Mouse (Mus musculus): ENCODE measurements around the gene Rhox7b.
"Not testable (repeated sequence)": the region's sequence is repeated elsewhere in the genome, so short reads cannot be mapped to it uniquely, and the experiment has no call there.

Gene Rhox7b

DNA sequence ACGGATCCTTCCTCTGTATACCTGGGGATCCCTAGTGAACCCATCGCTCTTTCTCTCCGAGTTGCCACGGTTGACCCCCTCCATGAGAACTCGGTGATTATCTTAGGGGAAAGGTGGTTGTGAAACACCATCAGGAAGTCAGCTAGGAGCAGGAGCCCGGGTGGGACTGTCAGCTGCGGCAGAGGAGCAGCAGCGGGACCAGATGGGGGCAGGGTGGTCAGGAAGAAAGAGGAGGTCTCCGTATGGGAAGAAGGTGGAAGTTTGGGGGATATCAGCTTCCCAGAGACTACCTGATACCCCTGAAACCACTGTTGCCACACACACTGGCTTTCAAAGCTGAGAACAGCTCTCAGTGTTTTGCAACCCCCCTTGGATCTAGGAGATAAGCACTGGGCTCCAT lies at the start of gene Rhox7b:
Gene Rhox7b, minus strand, starts transcription at position 101 of the 400 bp plus-strand sequence.
- not testable (repeated sequence) for DNase-seq (ENCODE audit: low spot score)

DNA sequence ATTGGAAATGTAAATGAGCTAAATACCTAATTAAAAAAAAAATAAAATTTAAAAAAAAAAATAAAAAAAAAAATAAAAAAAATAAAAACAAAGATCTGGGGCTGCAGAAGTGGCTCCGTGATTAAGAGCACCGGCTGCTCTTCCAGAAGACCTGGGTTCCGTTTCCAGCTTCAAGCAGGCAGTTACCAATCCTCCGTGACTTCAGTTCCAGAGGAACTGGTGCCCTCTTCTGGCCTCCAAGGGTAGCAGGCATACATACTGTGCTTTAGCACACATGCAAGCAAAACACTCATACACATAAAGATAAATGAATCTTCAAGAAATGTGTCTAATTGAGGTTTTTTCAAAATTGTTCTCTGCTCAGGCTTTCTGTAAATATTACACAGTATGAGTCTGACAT lies 19.3 kb upstream of the Rhox7b start:
- DNase-seq (ENCODE audit: low spot score), result no peak

GRCm38 (mm10) chrX:37908581-37908980 lies 11.5 kb upstream of the Rhox7b start:
- no peak for DNase-seq (ENCODE audit: low spot score)

DNA sequence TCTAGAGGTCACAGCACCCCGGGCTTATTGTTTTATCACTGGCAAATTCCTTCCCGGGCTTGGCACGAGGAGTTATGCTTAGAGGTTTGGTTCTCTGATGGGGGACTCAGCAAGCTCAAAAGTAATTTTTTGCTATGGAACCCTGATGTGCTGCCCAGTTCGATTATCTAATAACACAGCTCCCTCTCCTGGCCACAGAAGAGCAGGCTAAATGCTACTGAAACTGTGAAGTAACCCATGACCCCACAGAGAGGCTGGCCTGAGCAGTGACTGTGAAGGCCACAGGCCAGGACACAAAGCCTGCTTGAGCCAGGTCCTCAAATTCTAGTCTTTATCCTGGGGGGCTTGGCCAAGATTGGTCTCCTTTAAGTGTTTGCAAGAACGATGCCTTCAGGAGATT lies 6.7 kb upstream of the Rhox7b start:
- DNase-seq (ENCODE audit: low spot score), result no peak

- DNase-seq (ENCODE audit: low spot score), result not testable (repeated sequence)
These were observed 4.6 kb upstream of the Rhox7b start, which contains the start of gene Rhox9 for GRCm38 (mm10) chrX:37901670-37902069. Gene Rhox9, minus strand, starts transcription at chrX:37901770.

- DNase-seq (ENCODE audit: low spot score), result no peak
These were observed 18.2 kb downstream of the Rhox7b start, which contains the start of gene Rhox8 for GRCm38 (mm10) chrX:37878844-37879243. Gene Rhox8, minus strand, starts transcription at chrX:37878944.

DNA sequence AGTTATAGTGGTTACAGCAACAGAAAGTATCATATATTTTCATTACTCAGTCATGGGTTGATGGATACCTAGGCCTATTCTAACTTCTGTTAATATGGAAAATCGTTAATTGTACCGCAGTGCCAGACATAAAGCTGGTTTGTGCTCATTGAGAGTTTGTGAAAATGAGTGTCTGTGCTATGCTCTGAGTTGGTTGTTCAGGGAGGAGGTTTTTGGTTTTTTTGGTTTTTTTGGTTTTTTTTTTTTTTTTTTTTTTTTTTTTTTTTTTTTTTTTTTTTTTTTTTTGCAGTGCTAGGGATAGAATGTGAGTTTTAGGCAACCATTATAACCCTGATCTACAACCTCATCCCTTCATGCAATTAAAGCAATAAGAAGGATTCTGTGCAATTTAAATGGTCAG lies 25.4 kb downstream of the Rhox7b start:
- DNase-seq (ENCODE audit: low spot score), result no peak
